Mouse (Mus musculus) CH12.LX (cell line): Measurements from ENCODE around the gene Samd3. TPM values are rescaled to one million over a fixed set of nuclear protein-coding genes. Genes with fewer than 3 reads are reported as not detected.

Experiments used
- DNase-seq: peaks from one replicate; pipeline ENCODE4 v3.0.0-alpha.2; 2013; ENCODE audit errors: extremely low read depth
- H3K27ac ChIP-seq: 2 replicates; pipeline ENCODE4 v1.5.1; 2012; ENCODE audit warnings: low read depth, mild to moderate bottlenecking, control low read depth, moderate library complexity; ENCODE audit not compliant: insufficient read depth
- H3K27me3 ChIP-seq: replicated peaks from 2 replicates; pipeline ENCODE3; 2012; ENCODE audit warnings: inconsistent platforms
- H3K36me3 ChIP-seq, 2 experiments: replicated peaks in 1 of 2; 2 replicates each; pipeline versions ENCODE3 to v1.6.1; 2012; ENCODE audit warnings: inconsistent platforms in 1 of 2, low read length in 1 of 2, mild to moderate bottlenecking in 1 of 2, mixed read lengths in 1 of 2, moderate library complexity in 1 of 2; ENCODE audit not compliant: control insufficient read depth in 1 of 2, insufficient read depth in 1 of 2
- H3K4me1 ChIP-seq, 2 experiments: 2 replicates each; pipeline ENCODE4 v1.6.1; 2012; ENCODE audit warnings: inconsistent platforms in 1 of 2, moderate library complexity in 1 of 2; ENCODE audit not compliant: insufficient read depth in 2 of 2, control insufficient read depth in 1 of 2
- H3K4me2 ChIP-seq: 2 replicates; pipeline ENCODE4 v1.6.1; 2012; ENCODE audit warnings: low read depth, mild to moderate bottlenecking, control low read depth; ENCODE audit not compliant: poor library complexity, insufficient read depth, severe bottlenecking
- H3K4me3 ChIP-seq, 3 experiments: fragments of 150-350 bp in 1 of 3; sonication (generic) in 1 of 3; replicated peaks in 1 of 3; 2 replicates each; pipeline versions ENCODE3 to v1.5.1; 2011 to 2012; ENCODE audit warnings: low read depth in 2 of 3, low read length in 2 of 3, mild to moderate bottlenecking in 2 of 3, moderate library complexity in 2 of 3, control low read depth in 1 of 3, improper control_type of control experiment in 1 of 3, inconsistent platforms in 1 of 3, mixed read lengths in 1 of 3; ENCODE audit not compliant: poor library complexity in 1 of 3
- H3K79me2 ChIP-seq: replicated peaks from 2 replicates; pipeline ENCODE4 v1.6.1; 2012; ENCODE audit warnings: mild to moderate bottlenecking, moderate library complexity; ENCODE audit not compliant: control insufficient read depth, poor library complexity, insufficient read depth, severe bottlenecking; ENCODE audit errors: extremely low read depth
- H3K9ac ChIP-seq: 2 replicates; pipeline ENCODE4 v1.6.1; 2012; ENCODE audit warnings: low read depth, mild to moderate bottlenecking, control low read depth, moderate library complexity; ENCODE audit not compliant: insufficient read depth
- H3K9me3 ChIP-seq: replicated peaks from 2 replicates; pipeline ENCODE3; 2012; ENCODE audit warnings: low read length, inconsistent platforms, mixed read lengths
- BHLHE40 ChIP-seq: IDR thresholded peaks from 2 replicates; pipeline ENCODE4 v1.6.1; 2011; ENCODE audit warnings: mild to moderate bottlenecking, low read depth, low read length, improper control_type of control experiment
- CHD1 ChIP-seq: IDR thresholded peaks from 2 replicates; pipeline ENCODE4 v1.6.1; 2012; ENCODE audit warnings: low read depth, low read length, improper control_type of control experiment, inconsistent platforms
- CTCF ChIP-seq, 2 experiments: IDR thresholded peaks in 1 of 2; conservative IDR thresholded peaks in 1 of 2; 2 replicates each; pipeline ENCODE4 v1.5.1; 2011 to 2012; ENCODE audit warnings: low read depth in 2 of 2, low read length in 2 of 2, improper control_type of control experiment in 1 of 2, inconsistent platforms in 1 of 2, mild to moderate bottlenecking in 1 of 2, moderate library complexity in 1 of 2
- E2F4 ChIP-seq: IDR thresholded peaks from 2 replicates; pipeline ENCODE4 v1.6.1; 2011; ENCODE audit warnings: low read depth, low read length, improper control_type of control experiment; ENCODE audit not compliant: insufficient replicate concordance
- ELF1 ChIP-seq: IDR thresholded peaks from 2 replicates; pipeline ENCODE4 v1.6.1; 2014; ENCODE audit warnings: low read depth, mild to moderate bottlenecking, inconsistent platforms, low read length, improper control_type of control experiment
- ETS1 ChIP-seq: conservative IDR thresholded peaks from 2 replicates; pipeline ENCODE4 v1.6.1; 2012; ENCODE audit warnings: low read depth, mild to moderate bottlenecking, inconsistent platforms, low read length, improper control_type of control experiment, moderate library complexity
- JUND ChIP-seq: conservative IDR thresholded peaks from 2 replicates; pipeline ENCODE4 v1.6.1; 2011; ENCODE audit warnings: low read depth, low read length, improper control_type of control experiment
- KAT2A ChIP-seq: IDR thresholded peaks from 2 replicates; pipeline ENCODE4 v1.6.1; 2012; ENCODE audit warnings: low read length, improper control_type of control experiment, inconsistent platforms; ENCODE audit not compliant: insufficient replicate concordance
- MAFK ChIP-seq: IDR thresholded peaks from 2 replicates; pipeline ENCODE4 v1.6.1; 2011; ENCODE audit warnings: low read length, improper control_type of control experiment; ENCODE audit not compliant: insufficient replicate concordance
- MAX ChIP-seq: IDR thresholded peaks from 2 replicates; pipeline ENCODE4 v1.6.1; 2011; ENCODE audit warnings: low read length, improper control_type of control experiment
- MAZ ChIP-seq: IDR thresholded peaks from 2 replicates; pipeline ENCODE4 v1.6.1; 2012; ENCODE audit warnings: low read depth, mild to moderate bottlenecking, inconsistent platforms, low read length, improper control_type of control experiment, moderate library complexity
- MXI1 ChIP-seq: IDR thresholded peaks from 2 replicates; pipeline ENCODE4 v1.6.1; 2011; ENCODE audit warnings: mild to moderate bottlenecking, low read depth, low read length, improper control_type of control experiment
- MYC ChIP-seq: IDR thresholded peaks from 2 replicates; pipeline ENCODE4 v1.6.1; 2011; ENCODE audit warnings: low read depth, mild to moderate bottlenecking, improper control_type of control experiment, low read length
- NRF1 ChIP-seq: IDR thresholded peaks from 2 replicates; pipeline ENCODE4 v1.6.1; 2014; ENCODE audit warnings: low read depth, mild to moderate bottlenecking, inconsistent platforms, low read length, improper control_type of control experiment, moderate library complexity
- PAX5 ChIP-seq: IDR thresholded peaks from 2 replicates; pipeline ENCODE4 v1.6.1; 2012; ENCODE audit warnings: low read length, inconsistent platforms, mixed read lengths
- POLR2A ChIP-seq: IDR thresholded peaks from 2 replicates; pipeline ENCODE4 v1.6.1; 2011; ENCODE audit warnings: low read depth, mild to moderate bottlenecking, improper control_type of control experiment, low read length
- POLR2AphosphoS2 ChIP-seq: IDR thresholded peaks from 2 replicates; pipeline ENCODE4 v1.6.1; 2011; ENCODE audit warnings: low read depth, low read length, improper control_type of control experiment
- RAD21 ChIP-seq: IDR thresholded peaks from 2 replicates; pipeline ENCODE4 v1.6.1; 2011; ENCODE audit warnings: low read depth, mild to moderate bottlenecking, low read length, improper control_type of control experiment, moderate library complexity
- RCOR1 ChIP-seq: conservative IDR thresholded peaks from 2 replicates; pipeline ENCODE4 v1.6.1; 2012; ENCODE audit warnings: low read depth, mild to moderate bottlenecking, inconsistent platforms, low read length, improper control_type of control experiment
- SIN3A ChIP-seq: IDR thresholded peaks from 2 replicates; pipeline ENCODE4 v1.6.1; 2012; ENCODE audit warnings: low read length, improper control_type of control experiment, inconsistent platforms
- SMC3 ChIP-seq: IDR thresholded peaks from 2 replicates; pipeline ENCODE4 v1.6.1; 2011; ENCODE audit warnings: low read depth, low read length, improper control_type of control experiment
- TBP ChIP-seq: conservative IDR thresholded peaks from 2 replicates; pipeline ENCODE4 v1.6.1; 2011; ENCODE audit warnings: low read depth, low read length, improper control_type of control experiment
- TCF12 ChIP-seq: IDR thresholded peaks from 2 replicates; pipeline ENCODE4 v1.6.1; 2014; ENCODE audit warnings: low read depth, mild to moderate bottlenecking, inconsistent platforms, low read length, improper control_type of control experiment
- UBTF ChIP-seq: IDR thresholded peaks from 2 replicates; pipeline ENCODE4 v1.6.1; 2012; ENCODE audit warnings: low read depth, mild to moderate bottlenecking, inconsistent platforms, low read length, improper control_type of control experiment, moderate library complexity
- USF2 ChIP-seq: conservative IDR thresholded peaks from 2 replicates; pipeline ENCODE4 v1.6.1; 2011; ENCODE audit warnings: low read depth, low read length, improper control_type of control experiment
- ZC3H11A ChIP-seq: IDR thresholded peaks from 2 replicates; pipeline ENCODE4 v1.6.1; 2012; ENCODE audit warnings: low read depth, mild to moderate bottlenecking, inconsistent platforms, low read length, improper control_type of control experiment
- ZKSCAN1 ChIP-seq: IDR thresholded peaks from 2 replicates; pipeline ENCODE4 v1.6.1; 2012; ENCODE audit warnings: low read depth, inconsistent platforms, low read length, improper control_type of control experiment, borderline replicate concordance
- dilution Hi-C: fragments of 300-500 bp; cut with MboI; formaldehyde crosslinking; loops from 2 replicates; pipeline ENCODE4 v1.14.3; 2020; ENCODE audit warnings: low sequenced_read_pairs; ENCODE audit not compliant: extremely low pct_unique_long_range_greater_than_20kb, extremely low pct_ligation_motif_present
- in situ Hi-C: fragments of 300-500 bp; cut with MboI; formaldehyde crosslinking; loops from 3 replicates; pipeline ENCODE4 v1.14.3; 2019; ENCODE audit warnings: low sequenced_read_pairs, low pct_ligation_motif_present, low pct_unique_long_range_greater_than_20kb, mixed read lengths
- polyA plus RNA-seq: library from polyadenylated mRNA; unstranded; fragments of >175 nt; gene quantifications from 2 replicates; pipeline ENCODE4 v1.2.1, GENCODE M21; 2012; ENCODE audit warnings: low read depth; ENCODE audit not compliant: insufficient read length
- total RNA-seq, 2 experiments: library from RNA; depleted of rRNA; stranded (reverse); fragments of 300-350 nt in 1 of 2; fragments of >200 nt in 1 of 2; gene quantifications; 2 replicates each; pipeline ENCODE4 v1.2.3; 2012 to 2014

The Samd3 gene
- total and polyA plus RNA-seq, 3 experiments, result not detected

- H3K27me3 ChIP-seq, result no peaks in the 10 kb centered on the region
- H3K9me3 ChIP-seq, result no peaks in the 10 kb centered on the region
- TF ChIP-seq RCOR1 (no peak), ETS1 (no peak), E2F4 (no peak), BHLHE40 (no peak), TCF12 (no peak), SMC3 (no peak), CTCF (conservative IDR thresholded peaks at IDR 0.05 in 1 of 2, IDR thresholded peaks at IDR 0.05 in 1 of 2; ENCODE audit: low read depth in 2 of 2, low read length in 2 of 2) (no peak), CHD1 (no peak), POLR2AphosphoS2 (no peak), ELF1 (no peak), PAX5 (no peak), KAT2A (no peak), MXI1 (no peak), POLR2A (no peak), MYC (no peak), NRF1 (no peak), MAX (no peak)
- H3K27ac ChIP-seq, result no peak overlapping the region
- H3K4me2 ChIP-seq, result no peak overlapping the region
- no peak for DNase-seq
- peaks cover 26 to 81% of the 10 kb centered on the region in 2 experiments for H3K36me3 ChIP-seq
- no peak overlapping the region for H3K4me3 ChIP-seq
- H3K9ac ChIP-seq, result no peak overlapping the region
- no peaks in the 10 kb centered on the region for H3K4me1 ChIP-seq
- dilution Hi-C loops, result no loop called here
- 0 out of 2 replicates have a peak, but pooled peaks cover 2% of the 10 kb centered on the region for H3K79me2 ChIP-seq
- in situ Hi-C loops, result no loop called here
These were observed 57.6 kb downstream of the Samd3 start for GRCm38 (mm10) chr10:26287136-26287535.

GRCm38 (mm10) chr10:26297200-26297599, 67.7 kb downstream of the Samd3 start:
- Histone ChIP-seq H3K36me3 (peaks cover 47 to 84% of the 10 kb centered on the region in 2 experiments), H3K4me3 (no peak overlapping the region), H3K4me2 (no peak overlapping the region), H3K27ac (no peak overlapping the region), H3K9me3 (no peaks in the 10 kb centered on the region), H3K27me3 (no peaks in the 10 kb centered on the region), H3K4me1 (no peaks in the 10 kb centered on the region), H3K9ac (no peak overlapping the region), H3K79me2 (no peaks in the 10 kb centered on the region)
- in situ Hi-C loops, result no loop called here
- TF ChIP-seq POLR2AphosphoS2 (no peak), RAD21 (no peak), TCF12 (no peak), ZC3H11A (no peak), MAZ (no peak), MAFK (no peak), TBP (no peak), RCOR1 (no peak), CHD1 (no peak), CTCF (conservative IDR thresholded peaks at IDR 0.05 in 1 of 2, IDR thresholded peaks at IDR 0.05 in 1 of 2; ENCODE audit: low read depth in 2 of 2, low read length in 2 of 2) (no peak), ZKSCAN1 (no peak), KAT2A (no peak), UBTF (no peak), ETS1 (no peak), MYC (no peak), USF2 (no peak), BHLHE40 (no peak), SIN3A (no peak), JUND (no peak), ELF1 (no peak)
- dilution Hi-C loops, result no loop called here
- no peak for DNase-seq
